In the genomic region with DNA sequence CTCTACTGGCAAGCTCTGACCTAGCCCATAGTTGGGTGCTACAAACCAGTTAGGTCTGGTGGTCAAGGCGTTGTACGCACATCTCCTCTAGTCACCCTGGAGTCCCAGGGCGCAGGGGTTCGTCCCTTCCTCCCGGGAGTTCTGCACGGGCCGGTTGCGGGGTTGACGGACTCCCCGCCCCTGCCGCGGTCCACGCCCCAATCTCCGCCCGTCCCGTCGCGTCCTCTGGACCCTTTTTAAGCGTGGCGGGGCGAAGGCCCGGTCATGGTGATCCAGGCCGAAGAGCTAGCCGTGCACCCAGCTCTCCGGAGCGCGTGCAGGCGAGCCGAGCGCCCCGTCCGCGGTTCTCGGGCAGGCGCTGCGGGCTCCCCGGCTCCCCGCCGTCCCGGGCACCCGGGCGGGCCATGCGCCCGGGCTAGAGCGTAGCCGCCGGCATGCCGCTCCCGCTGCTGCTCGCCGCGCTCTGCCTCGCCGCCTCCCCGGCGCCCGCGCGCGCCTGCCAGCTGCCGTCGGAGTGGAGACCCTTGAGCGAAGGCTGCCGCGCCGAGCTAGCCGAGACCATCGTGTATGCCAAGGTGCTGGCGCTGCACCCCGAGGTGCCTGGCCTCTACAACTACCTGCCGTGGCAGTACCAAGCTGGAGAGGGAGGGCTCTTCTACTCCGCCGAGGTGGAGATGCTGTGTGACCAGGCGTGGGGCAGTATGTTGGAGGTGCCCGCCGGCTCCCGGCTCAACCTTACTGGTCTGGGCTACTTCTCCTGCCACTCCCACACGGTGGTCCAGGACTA, we compare ENCODE assay signal across 8 mouse cellular contexts. TPM values are rescaled to one million over a fixed set of nuclear protein-coding genes. Genes with fewer than 3 reads are reported as not detected.
DNase-seq lines count a peak whose midpoint lies in the region; ATAC-seq lines count a peak whose summit lies in the region.

A gene (plus strand): TSS at position 277 of the 787 bp plus-strand sequence.

- intact Hi-C loops in heart, postnatal 36 days (cut with DNase I) = no loop called here

- no peaks in the 10 kb centered on the region for H3K9me3 ChIP-seq in forebrain, embryonic 10.5 days

- 0 out of 2 replicates have a peak, but pooled peaks have one; percentile 11 for ATAC-seq in megakaryocyte progenitor cell, adult 5-6 weeks (replicated peaks; ENCODE audit: poor library complexity)

- peaks cover 22% of the 10 kb centered on the region for H3K4me1 ChIP-seq in forebrain, embryonic 10.5 days

- H3K4me3 ChIP-seq in forebrain, embryonic 10.5 days = peak within 1 kb of the TSS; percentile 53

- peak within 1 kb of the TSS; percentile 71 for H3K27ac ChIP-seq in forebrain, embryonic 10.5 days

- H3K27me3 ChIP-seq in forebrain, embryonic 10.5 days (ENCODE audit: poor library complexity, severe bottlenecking) = peaks cover 69% of the 10 kb centered on the region

- DNase-seq in thymus, postnatal 4 days = peak; percentile 38
- DNase-seq in thymus, adult 18-20 months = no peak
- peak; percentile 32 for DNase-seq in forebrain, embryonic 10.5 days (ENCODE audit: extremely low spot score, low spot score)
- peak; percentile 36 to 44 for DNase-seq in heart, postnatal 36 days
- DNase-seq in layer of hippocampus, postnatal 25 days (ENCODE audit: extremely low spot score in 1 of 2, low spot score in 1 of 2) = peak in 1 of 2 experiments; percentile 16
- peak; percentile 55 for DNase-seq in testis, postnatal 10 days (ENCODE audit: low spot score)
- no peak for DNase-seq in B cell, adult 2 months

- WGBS in forebrain, embryonic 10.5 days = under 1% methylated on average over 72 of the region's 78 CpGs

- H3K36me3 ChIP-seq in forebrain, embryonic 10.5 days (replicated peaks) = no peaks in the 10 kb centered on the region

RNA-seq across cellular contexts. Expression of the gene that starts here (rescaled TPM):
- polyA plus RNA-seq in forebrain, embryonic 10.5 days (2016; fragmentation: Nextera tagmentation; extraction: Ambion mirVana) = 0.92 and 1.8 TPM in 2 replicates
- 1 to 10 TPM; 3.2 to 3.7 TPM for total RNA-seq in heart, postnatal 36 days (2021)
- 10 to 100 TPM; 12.9 to 15.3 TPM for total RNA-seq in layer of hippocampus, postnatal 25 days (2021)
- not detected in 2 replicates for total RNA-seq in megakaryocyte progenitor cell, adult 5-6 weeks (2015)
- not detected in 2 replicates for total RNA-seq in megakaryocyte progenitor cell, adult 5-6 weeks (2017)

Comparison
In these comparisons a context has a peak if more than half of its experiments do, and no peak if none do; other contexts are left out.
1. RNA of the gene that starts here (total RNA-seq): 12.9 to 15.3 TPM in layer of hippocampus, postnatal 25 days and 3.2 to 3.7 TPM in heart, postnatal 36 days; not detected in megakaryocyte progenitor cell, adult 5-6 weeks; every median in the first group is over 4 times any median in the second.
2. DNase-seq: peak in thymus, postnatal 4 days (single experiment), forebrain, embryonic 10.5 days (single experiment), heart, postnatal 36 days (2 of 2) and testis, postnatal 10 days (single experiment); none in thymus, adult 18-20 months (0 of 2) and B cell, adult 2 months (0 of 2).
3. Peak in ATAC-seq in megakaryocyte progenitor cell, adult 5-6 weeks; RNA of the gene not detected or under 1 TPM.